Mouse (Mus musculus) neural tube, embryonic 15.5 days (tissue): ENCODE results near the gene Urb2. TPM values are rescaled to one million over a fixed set of nuclear protein-coding genes. Genes with fewer than 3 reads are reported as not detected.
"Not testable (repeated sequence)": the region's sequence is repeated elsewhere in the genome, so short reads cannot be mapped to it uniquely, and the experiment has no call there.

Experiments
- ATAC-seq: fragments of 200-750 bp; cut with Nextera tagmentation; 2 replicates; pipeline ENCODE4 v1.8.0; 2017; ENCODE audit warnings: mild to moderate bottlenecking, moderate TSS enrichment, moderate library complexity; ENCODE audit not compliant: low FRiP score
- H3K27ac ChIP-seq: fragments of 300-500 bp; sonication (generic); replicated peaks from 2 replicates; pipeline ENCODE4 v1.5.1; 2015; ENCODE audit warnings: mild to moderate bottlenecking, inconsistent platforms
- H3K27me3 ChIP-seq: fragments of 300-500 bp; sonication (generic); replicated peaks from 2 replicates; pipeline ENCODE4 v1.6.1; 2015; ENCODE audit warnings: inconsistent platforms
- H3K36me3 ChIP-seq: fragments of 300-500 bp; sonication (generic); 2 replicates; pipeline ENCODE4 v1.6.1; 2015; ENCODE audit warnings: inconsistent platforms
- H3K4me1 ChIP-seq: fragments of 300-500 bp; sonication (generic); 2 replicates; pipeline ENCODE4 v1.6.1; 2015; ENCODE audit warnings: inconsistent platforms
- H3K4me2 ChIP-seq: fragments of 300-500 bp; sonication (generic); 2 replicates; pipeline ENCODE4 v1.6.1; 2015; ENCODE audit warnings: inconsistent platforms, mild to moderate bottlenecking, moderate library complexity
- H3K4me3 ChIP-seq: fragments of 300-500 bp; sonication (generic); replicated peaks from 2 replicates; pipeline ENCODE4 v1.5.1; 2015; ENCODE audit warnings: mild to moderate bottlenecking, inconsistent platforms
- H3K9ac ChIP-seq: fragments of 300-500 bp; sonication (generic); replicated peaks from 2 replicates; pipeline ENCODE4 v1.6.1; 2015; ENCODE audit warnings: mild to moderate bottlenecking, inconsistent platforms
- H3K9me3 ChIP-seq: fragments of 300-500 bp; sonication (generic); replicated peaks from 2 replicates; pipeline ENCODE4 v1.6.1; 2016; ENCODE audit warnings: inconsistent platforms
- WGBS: fragments of 180-500 bp; shearing (Covaris S2); methylation state at CpG from one replicate; pipeline ENCODE4 v1.1.7; 2015; ENCODE audit warnings: mixed read lengths; 5-methylcytosine and 5-hydroxymethylcytosine counted together
- polyA plus RNA-seq: library from polyadenylated mRNA; unstranded; fragments of >200 nt; fragmentation: Nextera tagmentation; extraction: Ambion mirVana; gene quantifications from 2 replicates; pipeline ENCODE4 v1.2.1, GENCODE M21; 2015

The Urb2 gene
- polyA plus RNA-seq, 1 experiment from 2014 or later, result 3.1 TPM

- H3K4me1 ChIP-seq, result no peaks in the 10 kb centered on the region
- no peak overlapping the region for H3K9ac ChIP-seq
- 91% methylated on average over 13 of the region's 13 CpGs for WGBS
- no peak for ATAC-seq
- H3K36me3 ChIP-seq, result 0 out of 2 replicates have a peak, but pooled peaks cover 5% of the 10 kb centered on the region
- no peaks in the 10 kb centered on the region for H3K9me3 ChIP-seq
- no peak overlapping the region for H3K4me3 ChIP-seq
- no peak overlapping the region for H3K27ac ChIP-seq
- H3K27me3 ChIP-seq, result no peaks in the 10 kb centered on the region
- H3K4me2 ChIP-seq, result no peak overlapping the region
Observed at GRCm38 (mm10) chr8:123990277-123991049, 30.8 kb upstream of the Urb2 start.

GRCm38 (mm10) chr8:123992587-123992986 is 28.7 kb upstream of the Urb2 start:
- Histone ChIP-seq H3K9me3 (no peaks in the 10 kb centered on the region), H3K4me2 (no peak overlapping the region), H3K36me3 (peaks cover 19% of the 10 kb centered on the region), H3K27me3 (no peaks in the 10 kb centered on the region), H3K9ac (no peak overlapping the region), H3K4me1 (no peaks in the 10 kb centered on the region), H3K27ac (no peak overlapping the region), H3K4me3 (no peak overlapping the region)
- no peak for ATAC-seq
- 88% methylated on average over 8 of the region's 8 CpGs for WGBS

- Histone ChIP-seq H3K36me3 (peaks cover 26% of the 10 kb centered on the region), H3K4me3 (no peak overlapping the region), H3K4me2 (no peak overlapping the region), H3K27ac (no peak overlapping the region), H3K9ac (no peak overlapping the region), H3K4me1 (no peaks in the 10 kb centered on the region), H3K27me3 (no peaks in the 10 kb centered on the region), H3K9me3 (no peaks in the 10 kb centered on the region)
- 92% methylated on average over 5 of the region's 5 CpGs for WGBS
- no peak for ATAC-seq
Observed at GRCm38 (mm10) chr8:123993597-123993996, 27.7 kb upstream of the Urb2 start.

- Histone ChIP-seq H3K27me3 (no peaks in the 10 kb centered on the region), H3K9me3 (no peaks in the 10 kb centered on the region), H3K4me3 (no peak overlapping the region), H3K4me2 (no peak overlapping the region), H3K27ac (no peak overlapping the region), H3K36me3 (peaks cover 29% of the 10 kb centered on the region), H3K9ac (no peak overlapping the region), H3K4me1 (no peaks in the 10 kb centered on the region)
- 92% methylated on average over 3 of the region's 3 CpGs for WGBS
- ATAC-seq, result no peak
Observed at GRCm38 (mm10) chr8:123993997-123994396, 27.3 kb upstream of the Urb2 start.

GRCm38 (mm10) chr8:123999568-123999967 is 21.7 kb upstream of the Urb2 start:
- Histone ChIP-seq H3K9me3 (no peaks in the 10 kb centered on the region), H3K4me3 (no peak overlapping the region), H3K27ac (no peak overlapping the region), H3K4me1 (no peaks in the 10 kb centered on the region), H3K4me2 (no peak overlapping the region), H3K27me3 (no peaks in the 10 kb centered on the region), H3K9ac (no peak overlapping the region), H3K36me3 (peaks cover 60% of the 10 kb centered on the region)
- 68% methylated on average over 2 of the region's 2 CpGs for WGBS
- no peak for ATAC-seq

GRCm38 (mm10) chr8:124002546-124003108 is 18.7 kb upstream of the Urb2 start:
- peaks cover 76% of the 10 kb centered on the region for H3K36me3 ChIP-seq
- H3K9ac ChIP-seq, result no peak overlapping the region
- H3K9me3 ChIP-seq, result no peaks in the 10 kb centered on the region
- ATAC-seq, result no peak
- no peak overlapping the region for H3K4me2 ChIP-seq
- no peaks in the 10 kb centered on the region for H3K27me3 ChIP-seq
- no peak overlapping the region for H3K27ac ChIP-seq
- 95% methylated on average over 10 of the region's 10 CpGs for WGBS
- H3K4me1 ChIP-seq, result no peaks in the 10 kb centered on the region
- H3K4me3 ChIP-seq, result no peak overlapping the region

GRCm38 (mm10) chr8:124007829-124008228 is 13.5 kb upstream of the Urb2 start:
- WGBS, result 62% methylated on average over 6 of the region's 6 CpGs
- Histone ChIP-seq H3K27me3 (no peaks in the 10 kb centered on the region), H3K27ac (no peak overlapping the region), H3K9me3 (no peaks in the 10 kb centered on the region), H3K9ac (no peak overlapping the region), H3K36me3 (peaks cover 69% of the 10 kb centered on the region), H3K4me1 (no peaks in the 10 kb centered on the region), H3K4me3 (no peak overlapping the region), H3K4me2 (no peak overlapping the region)
- ATAC-seq, result no peak

GRCm38 (mm10) chr8:124011580-124011979 is 9.7 kb upstream of the Urb2 start:
- WGBS, result 91% methylated on average over 3 of the region's 3 CpGs
- Histone ChIP-seq H3K4me1 (no peaks in the 10 kb centered on the region), H3K9me3 (no peaks in the 10 kb centered on the region), H3K27ac (no peak overlapping the region), H3K4me2 (no peak overlapping the region), H3K36me3 (peaks cover 31% of the 10 kb centered on the region), H3K9ac (no peak overlapping the region), H3K4me3 (no peak overlapping the region), H3K27me3 (no peaks in the 10 kb centered on the region)
- no peak for ATAC-seq

GRCm38 (mm10) chr8:124011989-124012586 is 9.2 kb upstream of the Urb2 start:
- 97% methylated on average over 3 of the region's 3 CpGs for WGBS

GRCm38 (mm10) chr8:124014299-124014698 is 7.0 kb upstream of the Urb2 start:
- not testable (repeated sequence) for H3K9me3 ChIP-seq, ATAC-seq, H3K9ac ChIP-seq, H3K36me3 ChIP-seq, H3K27me3 ChIP-seq, H3K4me3 ChIP-seq, H3K4me2 ChIP-seq, H3K27ac ChIP-seq
- WGBS, result 97% methylated on average over 7 of the region's 7 CpGs
- peaks cover 10% of the 10 kb centered on the region for H3K4me1 ChIP-seq

More at GRCm38 (mm10) chr8:124011989-124012586, 9.2 kb upstream of the Urb2 start:
- ATAC-seq, result no peak
- Histone ChIP-seq H3K36me3 (peaks cover 26% of the 10 kb centered on the region), H3K9ac (no peak overlapping the region), H3K27ac (no peak overlapping the region), H3K9me3 (no peaks in the 10 kb centered on the region), H3K4me3 (no peak overlapping the region), H3K4me1 (no peaks in the 10 kb centered on the region), H3K4me2 (no peak overlapping the region), H3K27me3 (no peaks in the 10 kb centered on the region)

GRCm38 (mm10) chr8:124014751-124015150 is 6.6 kb upstream of the Urb2 start:
- H3K4me2 ChIP-seq, result no peak overlapping the region
- ATAC-seq, result no peak
- no peak overlapping the region for H3K9ac ChIP-seq
- no peaks in the 10 kb centered on the region for H3K27me3 ChIP-seq
- 92% methylated on average over 3 of the region's 3 CpGs for WGBS
- no peak overlapping the region for H3K4me3 ChIP-seq
- H3K9me3 ChIP-seq, result no peaks in the 10 kb centered on the region
- H3K4me1 ChIP-seq, result peaks cover 15% of the 10 kb centered on the region
- H3K36me3 ChIP-seq, result no peaks in the 10 kb centered on the region
- no peak overlapping the region for H3K27ac ChIP-seq

- no peaks in the 10 kb centered on the region for H3K27me3 ChIP-seq
- no peak for ATAC-seq
- H3K4me3 ChIP-seq, result peak overlapping the region; percentile 89
- no peak overlapping the region for H3K27ac ChIP-seq
- 37% methylated on average over 13 of the region's 13 CpGs for WGBS
- no peaks in the 10 kb centered on the region for H3K9me3 ChIP-seq
- peaks cover 8% of the 10 kb centered on the region for H3K36me3 ChIP-seq
- H3K4me1 ChIP-seq, result peaks cover 41% of the 10 kb centered on the region
- peak overlapping the region; percentile 73; the same call in 1 of the 2 replicates for H3K9ac ChIP-seq
- H3K4me2 ChIP-seq, result peak overlapping the region; percentile 79
Observed at GRCm38 (mm10) chr8:124019782-124020181, 1.5 kb upstream of the Urb2 start.
